Mouse (Mus musculus) intestine, postnatal 0 days (tissue): ENCODE data around the gene Afdn. TPM values are rescaled to one million over a fixed set of nuclear protein-coding genes. Genes with fewer than 3 reads are reported as not detected.
"Not testable (repeated sequence)": the region's sequence is repeated elsewhere in the genome, so short reads cannot be mapped to it uniquely, and the experiment has no call there.

ENCODE experiments used
- ATAC-seq: fragments of 200-750 bp; cut with Nextera tagmentation; 2 replicates; pipeline ENCODE4 v1.8.0; 2017; ENCODE audit warnings: mild to moderate bottlenecking, moderate TSS enrichment, moderate library complexity
- H3K27ac ChIP-seq: fragments of 300-500 bp; sonication (generic); 2 replicates; pipeline ENCODE4 v1.5.1; 2014; ENCODE audit warnings: mild to moderate bottlenecking, low read depth, low read length, moderate library complexity
- H3K27me3 ChIP-seq: fragments of 300-500 bp; sonication (generic); replicated peaks from 2 replicates; pipeline ENCODE4 v1.6.1; 2014; ENCODE audit warnings: low read length, mixed read lengths; ENCODE audit not compliant: control insufficient read depth, insufficient read depth
- H3K36me3 ChIP-seq: fragments of 300-500 bp; sonication (generic); 2 replicates; pipeline ENCODE4 v1.6.1; 2014; ENCODE audit warnings: mild to moderate bottlenecking, moderate library complexity; ENCODE audit not compliant: control insufficient read depth, insufficient read depth
- H3K4me1 ChIP-seq: fragments of 300-500 bp; sonication (generic); replicated peaks from 2 replicates; pipeline ENCODE4 v1.6.1; 2014; ENCODE audit warnings: antibody characterized with exemption, low read length, mixed read lengths; ENCODE audit not compliant: control insufficient read depth, insufficient read depth
- H3K4me2 ChIP-seq: fragments of 300-500 bp; sonication (generic); replicated peaks from 2 replicates; pipeline ENCODE4 v1.6.1; 2014; ENCODE audit warnings: low read depth, mild to moderate bottlenecking, moderate library complexity
- H3K4me3 ChIP-seq: fragments of 300-500 bp; sonication (generic); 2 replicates; pipeline ENCODE4 v1.5.1; 2014; ENCODE audit warnings: low read depth, low read length
- H3K9ac ChIP-seq: fragments of 300-500 bp; sonication (generic); 2 replicates; pipeline ENCODE4 v1.6.1; 2014; ENCODE audit warnings: mild to moderate bottlenecking, low read depth, low read length
- H3K9me3 ChIP-seq: fragments of 300-500 bp; sonication (generic); 2 replicates; pipeline ENCODE4 v1.6.1; 2016; ENCODE audit warnings: mixed run types; ENCODE audit not compliant: control insufficient read depth
- CTCF ChIP-seq: sonication (generic); IDR thresholded peaks from 2 replicates; pipeline ENCODE4 v1.5.1; 2016; ENCODE audit warnings: low read depth, mild to moderate bottlenecking, control low read depth, antibody characterized with exemption, moderate library complexity
- WGBS: fragments of 180-500 bp; shearing (Covaris S2); extraction: QIAGEN DNeasy Blood & Tissue Kit; methylation state at CpG from one replicate; pipeline ENCODE4 v1.1.7; 2014; 5-methylcytosine and 5-hydroxymethylcytosine counted together
- polyA plus RNA-seq: library from polyadenylated mRNA; unstranded; fragments of >200 nt; fragmentation: Nextera tagmentation; extraction: Ambion mirVana; gene quantifications from 2 replicates; pipeline ENCODE4 v1.2.1, GENCODE M21; 2015

The Afdn gene
- polyA plus RNA-seq, 1 experiment from 2014 or later = 67.1 TPM

GRCm38 (mm10) chr17:13759156-13759852, 1.0 kb upstream of the Afdn start:
- TF ChIP-seq CTCF = no peak
- 23% methylated on average over 13 of the region's 13 CpGs for WGBS
- Histone ChIP-seq H3K36me3 (no peaks in the 10 kb centered on the region), H3K4me3 (peak overlapping the region; percentile 90), H3K4me2 (peak overlapping the region; percentile 97), H3K9me3 (no peaks in the 10 kb centered on the region), H3K27ac (peak overlapping the region; percentile 94), H3K4me1 (no peaks in the 10 kb centered on the region), H3K27me3 (no peaks in the 10 kb centered on the region), H3K9ac (peak overlapping the region; percentile 90)
- ATAC-seq = no peak

GRCm38 (mm10) chr17:13760675-13761178, 388 bp downstream of the Afdn start:
- H3K27ac ChIP-seq = peak overlapping the region; percentile 94
- peak; percentile 30 for ATAC-seq
- peak overlapping the region; percentile 97 for H3K4me2 ChIP-seq
- H3K4me3 ChIP-seq = peak overlapping the region; percentile 90
- no peaks in the 10 kb centered on the region for H3K4me1 ChIP-seq
- 1% methylated on average over 12 of the region's 72 CpGs for WGBS
- H3K36me3 ChIP-seq = no peaks in the 10 kb centered on the region
- TF ChIP-seq CTCF = no peak
- peak overlapping the region; percentile 90 for H3K9ac ChIP-seq
- no peaks in the 10 kb centered on the region for H3K9me3 ChIP-seq
- H3K27me3 ChIP-seq = no peaks in the 10 kb centered on the region

DNA sequence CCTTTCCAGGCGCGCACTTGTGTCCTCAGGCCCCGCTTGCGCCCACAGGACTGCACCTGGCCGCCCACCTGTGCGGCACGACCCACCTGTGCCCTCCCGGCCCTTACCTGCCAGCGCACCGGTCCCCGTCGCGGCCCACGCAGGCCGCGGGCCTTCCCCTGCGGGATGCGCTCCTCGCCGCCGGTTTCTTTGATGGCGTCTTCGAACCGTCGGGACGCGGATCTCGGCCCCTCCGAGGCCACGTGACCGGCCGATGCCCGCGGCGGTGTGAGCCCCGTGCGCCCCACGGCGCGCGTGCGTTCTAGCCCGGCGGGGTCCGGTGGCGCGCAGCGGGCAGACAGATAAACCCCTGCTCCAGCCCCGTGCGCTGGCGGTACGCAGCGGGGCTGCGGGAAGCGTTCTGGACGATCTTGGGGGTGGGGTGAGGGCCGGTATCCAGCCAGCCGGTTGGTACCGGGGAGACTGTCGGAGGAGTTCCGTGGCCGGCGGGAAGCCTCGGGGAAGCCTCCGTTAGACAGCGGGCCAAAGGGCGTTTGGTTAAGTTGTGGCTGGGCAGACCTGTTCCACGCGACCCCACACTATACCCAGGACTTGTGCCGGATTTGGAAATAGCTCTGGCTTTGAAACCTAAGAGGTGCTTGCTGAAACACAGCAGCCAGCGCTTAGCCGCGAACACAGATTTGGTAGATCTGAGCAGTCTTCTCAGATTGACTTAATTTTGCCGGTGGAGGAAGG, 1.0 kb downstream of the Afdn start, which contains the start of gene Tcte2:
Gene Tcte2, minus strand, starts transcription at position 647 of the 735 bp plus-strand sequence.
- H3K9ac ChIP-seq = peak within 1 kb of the TSS; percentile 90
- H3K4me3 ChIP-seq = peak within 1 kb of the TSS; percentile 90
- H3K9me3 ChIP-seq = no peaks in the 10 kb centered on the region
- no peaks in the 10 kb centered on the region for H3K4me1 ChIP-seq
- H3K27me3 ChIP-seq = no peaks in the 10 kb centered on the region
- ATAC-seq = peak; percentile 22
- peak within 1 kb of the TSS; percentile 97 for H3K4me2 ChIP-seq
- no peak for TF ChIP-seq CTCF
- no peaks in the 10 kb centered on the region for H3K36me3 ChIP-seq
- H3K27ac ChIP-seq = peak within 1 kb of the TSS; percentile 94
- WGBS = under 1% methylated on average over 74 of the region's 74 CpGs

GRCm38 (mm10) chr17:13763819-13764218, 3.5 kb downstream of the Afdn start:
- ATAC-seq = no peak
- H3K4me2 ChIP-seq = no peak overlapping the region
- H3K36me3 ChIP-seq = no peaks in the 10 kb centered on the region
- no peaks in the 10 kb centered on the region for H3K27me3 ChIP-seq
- WGBS = 40% methylated on average over 1 of the region's 1 CpGs
- 0 out of 2 replicates have a peak, but pooled peaks cover 2% of the 10 kb centered on the region for H3K4me1 ChIP-seq
- H3K4me3 ChIP-seq = no peak overlapping the region
- H3K9me3 ChIP-seq = no peaks in the 10 kb centered on the region
- no peak for TF ChIP-seq CTCF
- H3K9ac ChIP-seq = no peak overlapping the region
- no peak overlapping the region for H3K27ac ChIP-seq

DNA sequence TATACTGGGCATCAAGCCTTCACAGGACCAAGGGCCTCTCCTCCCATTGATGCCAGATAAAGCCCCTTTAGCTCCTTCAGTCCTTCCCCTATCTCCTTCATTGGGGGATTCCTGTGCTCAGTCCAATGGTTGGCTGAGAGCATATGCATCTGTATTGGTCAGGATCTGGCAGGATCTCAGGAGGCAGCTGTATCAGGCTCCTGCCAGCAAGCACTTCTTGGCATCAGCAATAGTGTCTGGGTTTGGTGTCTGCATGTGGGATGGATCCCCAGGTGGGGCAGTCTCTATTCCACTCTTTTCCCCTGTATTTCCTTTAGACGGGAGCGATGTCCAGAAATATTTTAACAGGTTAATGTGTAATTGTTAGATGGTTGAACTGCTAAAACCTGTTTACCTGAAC, 4.6 kb downstream of the Afdn start:
- H3K4me1 ChIP-seq, H3K9ac ChIP-seq, H3K9me3 ChIP-seq, H3K4me2 ChIP-seq, H3K27me3 ChIP-seq, H3K4me3 ChIP-seq, ATAC-seq, H3K27ac ChIP-seq, H3K36me3 ChIP-seq: not testable (repeated sequence)
- WGBS = 74% methylated on average over 2 of the region's 2 CpGs

DNA sequence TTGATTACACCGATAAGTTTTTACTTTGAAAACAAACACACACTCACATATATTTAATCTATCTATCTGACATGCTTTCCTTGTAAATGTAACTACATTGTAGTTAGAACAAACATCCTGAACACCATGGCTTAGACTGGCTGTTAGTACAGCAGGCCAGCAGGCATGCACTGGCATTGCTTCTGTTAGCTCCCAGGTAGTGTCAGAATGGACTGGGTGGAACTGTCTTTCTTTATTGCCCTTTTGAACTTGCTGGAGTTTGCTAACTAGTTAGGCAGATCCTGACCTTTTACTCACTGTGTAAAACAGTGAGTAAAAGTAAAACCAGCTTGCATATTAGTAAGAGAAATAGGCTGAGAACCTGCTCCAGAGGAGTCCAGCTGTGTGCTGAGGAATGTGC, 8.2 kb downstream of the Afdn start:
- 82% methylated on average over 1 of the region's 1 CpGs for WGBS
- Histone ChIP-seq H3K4me1 (0 out of 2 replicates have a peak, but pooled peaks cover 2% of the 10 kb centered on the region), H3K36me3 (no peaks in the 10 kb centered on the region), H3K9ac (no peak overlapping the region), H3K9me3 (no peaks in the 10 kb centered on the region), H3K27ac (peak overlapping the region; percentile 9; the same call in 1 of the 2 replicates), H3K4me2 (no peak overlapping the region), H3K4me3 (no peak overlapping the region), H3K27me3 (no peaks in the 10 kb centered on the region)
- no peak for TF ChIP-seq CTCF
- peak; percentile 56; the same call in 1 of the 2 replicates for ATAC-seq
